Comparison of ENCODE assay signal across 23 mouse cellular contexts in genomic region chr9:71930431-71931357, GRCm38 (mm10).
DNase-seq lines count a peak whose midpoint lies in the region; ATAC-seq lines count a peak whose summit lies in the region.
"Had no signal": no experiment of that assay in that cellular context is flagged by ENCODE, and none has a peak within 500 bp of the region (broad histone marks: within the 10 kb centered on the region; RNA-seq: fewer than 3 reads in every experiment).

No protein-coding gene starts in this region.

- DNase-seq in retina, postnatal 1 day = peak; percentile 55
- DNase-seq in retina, embryonic 14.5 days (ENCODE audit: low spot score) = no peak
- no peak for DNase-seq in layer of hippocampus, postnatal 14 days (ENCODE audit: low spot score in 2 of 2)
- DNase-seq in ovary, adult 18-20 months (ENCODE audit: low spot score) = no peak
- DNase-seq in lung, postnatal 36 days = no peak
- DNase-seq: adrenal gland, postnatal 10 days; B cell, adult 2 months; cerebellum, adult 9-10 months; kidney, adult 11 months; layer of hippocampus, adult 9-11 months; lung, postnatal 10 days; thymus, adult 2 months; thymus, postnatal 4 days had no signal

- H3K9ac ChIP-seq in liver, embryonic 15.5 days = no peak overlapping the region
- H3K9ac ChIP-seq: midbrain, embryonic 13.5 days had no signal

- no peaks in the 10 kb centered on the region for H3K27me3 ChIP-seq in liver, embryonic 15.5 days
- H3K27me3 ChIP-seq: CH12.LX; midbrain, embryonic 13.5 days had no signal

- H3K27ac ChIP-seq in liver, embryonic 15.5 days (replicated peaks) = peak overlapping the region; percentile 64
- H3K27ac ChIP-seq: embryonic facial prominence, embryonic 10.5 days; kidney, postnatal 0 days; limb, embryonic 10.5 days; midbrain, embryonic 13.5 days; stomach, postnatal 0 days had no signal

- peaks cover 12% of the 10 kb centered on the region for H3K4me1 ChIP-seq in liver, embryonic 15.5 days (replicated peaks)
- H3K4me1 ChIP-seq: embryonic facial prominence, embryonic 10.5 days; limb, embryonic 10.5 days had no signal

- H3K36me3 ChIP-seq in liver, embryonic 15.5 days (replicated peaks) = no peaks in the 10 kb centered on the region
- H3K36me3 ChIP-seq: limb, embryonic 10.5 days; midbrain, embryonic 13.5 days had no signal

- no peak overlapping the region; the same call in 1 of the 2 replicates for H3K4me3 ChIP-seq in liver, embryonic 15.5 days (replicated peaks)
- H3K4me3 ChIP-seq: embryonic facial prominence, embryonic 10.5 days; limb, embryonic 10.5 days; midbrain, embryonic 13.5 days had no signal

- ATAC-seq in erythroid progenitor cell, adult 5-6 weeks (replicated peaks; ENCODE audit: low FRiP score, poor library complexity, severe bottlenecking) = peak; percentile 52
- ATAC-seq in liver, embryonic 15.5 days (ENCODE audit: insufficient read depth) = peak; percentile 80
- ATAC-seq: forebrain, embryonic 14.5 days; midbrain, embryonic 13.5 days had no signal

- WGBS in liver, embryonic 15.5 days (ENCODE audit: insufficient replicate concordance) = 36% methylated on average over 3 of the region's 3 CpGs

- H3K4me2 ChIP-seq in liver, embryonic 15.5 days = peak overlapping the region; percentile 37
- H3K4me2 ChIP-seq: heart, embryonic 11.5 days; midbrain, embryonic 13.5 days had no signal

- no peaks in the 10 kb centered on the region for H3K9me3 ChIP-seq in liver, embryonic 15.5 days (replicated peaks)
- H3K9me3 ChIP-seq: embryonic facial prominence, embryonic 10.5 days; limb, embryonic 10.5 days; midbrain, embryonic 13.5 days had no signal
